Mouse (Mus musculus) ovary, postnatal 10 days (tissue): ENCODE data around the gene Fam19a5.

Experiments
- DNase-seq: peaks from one replicate; pipeline ENCODE4 v3.0.0; 2022; ENCODE audit warnings: low spot score

Fam19a5 gene

DNA sequence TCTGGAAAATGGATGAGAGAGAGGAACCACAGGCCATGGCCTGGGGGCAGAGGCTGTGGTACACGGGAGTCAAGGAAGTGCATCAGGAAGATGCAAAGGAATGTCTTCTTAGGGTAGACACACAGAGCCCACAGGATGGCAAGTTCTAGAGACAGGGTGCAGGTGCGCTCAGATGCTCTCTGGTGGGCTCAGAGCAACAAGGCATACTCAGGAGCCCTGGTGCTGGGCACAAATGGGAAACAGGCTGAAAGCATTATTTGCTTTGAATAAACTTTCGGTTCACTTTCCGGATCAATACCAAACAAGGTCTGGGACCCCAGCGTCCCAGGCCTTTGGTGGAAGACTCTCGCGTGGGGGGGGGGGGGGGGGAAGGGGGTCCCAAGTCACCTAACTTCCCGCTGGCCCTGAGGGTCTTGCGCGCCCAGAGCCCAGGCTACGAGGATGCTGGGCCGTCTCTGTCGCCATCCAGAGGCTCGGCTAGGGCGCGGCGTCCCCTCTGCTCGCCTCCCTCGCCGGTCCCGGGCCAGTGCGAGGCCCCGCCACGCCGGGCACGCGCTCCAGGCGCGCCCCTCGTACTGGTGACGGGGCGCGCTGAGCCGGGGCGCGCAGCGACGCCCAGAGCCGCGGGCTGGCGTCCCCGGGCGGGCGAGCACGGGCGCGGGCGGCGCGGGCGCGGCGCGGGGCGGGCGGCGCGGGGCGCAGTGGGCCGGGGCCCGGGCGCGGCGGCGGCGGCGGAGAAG lies at the start of gene Fam19a5:
TSS of gene Fam19a5 (plus strand) at position 701 of the 740 bp plus-strand sequence.
- DNase-seq: no peak

DNA sequence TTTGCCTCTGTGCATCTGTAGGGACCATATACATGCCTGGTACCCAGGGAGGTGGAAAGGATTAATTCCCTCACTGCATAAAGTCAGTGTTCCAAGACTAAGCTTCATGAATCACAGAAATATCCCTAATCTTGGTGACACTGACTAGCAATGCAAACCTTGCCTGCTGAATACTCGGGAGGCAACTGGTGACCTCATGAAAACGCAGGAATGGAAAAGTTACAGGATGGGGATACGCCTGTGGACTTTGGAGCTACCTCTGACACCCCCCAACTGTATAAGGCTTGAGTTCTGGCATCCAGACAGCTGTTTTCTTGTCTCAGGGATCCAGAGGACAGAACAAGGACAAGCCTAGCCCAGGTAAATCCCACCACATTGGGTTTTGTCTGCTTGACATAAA lies 42.4 kb upstream of the Fam19a5 start:
- no peak for DNase-seq

DNA sequence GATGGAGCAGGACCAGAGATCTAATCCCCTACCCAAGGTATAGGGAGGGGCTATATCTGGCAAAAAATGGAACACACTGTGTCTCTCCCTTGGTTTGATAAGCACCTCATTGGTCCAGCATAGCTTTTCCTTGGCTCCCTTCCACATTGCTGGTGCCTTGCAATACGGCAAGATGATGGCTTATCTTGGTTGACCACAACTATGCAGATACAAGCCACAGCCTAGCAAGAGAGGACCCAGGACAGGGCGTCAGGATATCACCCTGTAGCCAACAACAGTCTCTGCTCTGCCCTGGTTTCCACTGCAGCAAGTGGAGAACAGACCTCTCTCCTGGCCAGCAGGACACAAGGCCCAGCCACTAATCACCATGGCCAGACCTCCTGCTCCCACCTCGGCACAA lies 36.8 kb upstream of the Fam19a5 start:
- no peak for DNase-seq

DNA sequence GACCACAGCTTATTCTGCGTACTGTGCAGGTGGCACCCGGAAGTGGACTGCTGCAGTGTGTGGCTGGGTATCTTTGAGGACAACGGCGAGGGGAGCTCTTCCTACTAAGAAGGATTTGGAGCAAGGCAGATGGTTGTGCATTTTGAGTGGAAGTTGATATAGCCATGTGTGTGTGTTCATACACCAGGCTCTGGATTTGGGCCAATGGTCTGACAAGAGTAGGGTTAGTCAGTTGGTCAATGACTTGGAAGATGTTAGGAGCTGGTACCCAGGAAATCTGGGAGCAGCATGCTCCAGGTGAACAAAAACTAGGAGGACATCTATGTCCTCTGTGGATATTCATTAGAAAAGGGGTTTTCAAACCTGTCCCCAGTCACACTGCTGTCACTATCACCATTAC lies 33.2 kb upstream of the Fam19a5 start:
- no peak for DNase-seq

DNA sequence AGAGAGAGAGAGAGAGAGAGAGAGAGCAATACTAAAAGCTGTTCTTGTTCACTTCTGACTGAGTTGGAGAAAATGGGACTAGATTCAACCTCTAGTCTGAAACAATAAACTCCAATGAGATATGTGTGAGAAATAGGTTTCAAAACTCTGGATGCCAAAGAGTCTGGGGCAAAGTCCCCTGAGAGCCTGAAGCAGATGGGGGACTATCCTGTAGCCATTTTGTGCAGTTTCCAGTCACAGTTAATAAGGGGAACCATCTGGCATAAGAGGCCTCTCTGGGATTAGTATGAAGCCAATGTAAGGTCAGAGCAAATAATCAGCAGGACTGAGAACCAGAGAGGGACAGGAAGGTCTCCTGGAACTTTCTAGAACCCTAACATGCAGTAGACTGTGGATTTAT lies 25.9 kb upstream of the Fam19a5 start:
- no peak for DNase-seq

DNA sequence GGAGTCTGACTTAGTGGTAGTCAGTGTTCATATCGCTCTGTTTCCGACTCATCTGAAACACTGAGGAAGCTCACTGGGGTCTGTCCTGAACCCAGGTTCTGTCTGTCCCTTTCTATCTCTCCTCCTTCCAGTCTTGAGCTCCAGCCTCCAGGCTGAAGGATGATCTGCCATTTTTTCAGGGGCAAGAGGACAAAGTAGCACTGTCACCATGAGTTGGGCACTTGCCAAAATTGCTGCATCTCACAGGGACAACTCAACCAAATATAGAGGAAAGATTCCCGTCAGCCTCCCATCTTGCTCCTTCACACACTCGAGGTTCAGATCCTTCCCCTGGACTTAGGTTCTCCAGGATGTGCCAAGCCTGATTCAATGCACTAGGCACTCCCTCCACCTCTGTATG lies 14.8 kb upstream of the Fam19a5 start:
- no peak for DNase-seq

DNA sequence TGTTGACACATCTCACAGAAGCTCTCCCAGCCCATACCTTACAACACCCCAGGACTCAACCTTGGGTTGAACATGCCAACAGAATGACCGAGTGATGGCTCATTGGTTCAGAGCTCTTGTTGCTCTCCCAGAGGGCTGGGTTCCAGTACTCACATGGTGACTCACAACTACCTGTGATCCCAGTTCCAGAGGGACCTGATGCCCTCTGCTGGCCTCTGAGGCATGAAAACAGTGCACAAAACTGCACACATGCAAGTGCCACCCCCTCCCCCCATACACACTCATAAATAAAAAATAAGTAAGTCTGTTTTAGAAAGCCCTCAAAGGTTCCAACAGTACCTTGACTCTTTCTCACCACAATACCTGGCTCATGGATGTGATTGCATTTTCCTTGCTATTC lies 2.4 kb upstream of the Fam19a5 start:
- DNase-seq: no peak

DNA sequence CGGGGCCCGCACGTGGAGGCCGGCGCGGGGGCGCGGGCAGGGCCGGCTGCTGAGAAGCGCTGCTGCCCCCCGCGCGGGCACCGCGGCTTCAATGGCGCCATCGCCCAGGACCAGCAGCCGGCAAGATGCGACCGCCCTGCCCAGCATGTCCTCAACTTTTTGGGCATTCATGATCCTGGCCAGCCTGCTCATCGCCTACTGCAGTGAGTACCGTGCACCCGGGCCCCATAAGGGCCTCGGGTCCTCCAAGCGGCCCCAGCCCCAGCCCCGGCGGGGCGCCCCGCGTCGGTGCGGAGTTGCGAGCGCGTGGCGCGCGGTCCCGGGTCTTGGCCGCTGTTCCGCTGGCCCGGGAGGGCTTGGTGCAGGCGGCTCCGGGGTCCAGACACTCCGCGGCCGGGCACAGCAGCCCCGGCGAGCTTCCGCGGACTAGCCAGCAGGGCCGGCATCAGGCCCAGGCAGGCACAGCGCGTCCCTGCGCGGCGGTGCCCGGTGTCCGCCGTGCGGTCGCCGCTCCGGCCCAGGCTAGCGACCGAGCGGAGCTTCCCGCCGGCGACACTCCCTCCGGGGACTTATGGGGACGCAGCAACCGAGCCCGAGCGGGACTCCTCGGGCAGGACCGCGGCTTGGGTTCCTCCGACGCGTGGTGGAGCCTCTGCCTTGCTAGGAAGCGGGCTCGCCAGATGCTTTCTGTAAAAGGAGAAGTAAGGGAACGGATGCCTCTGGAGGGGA lies 466 bp downstream of the Fam19a5 start:
- peak; percentile 25 for DNase-seq

DNA sequence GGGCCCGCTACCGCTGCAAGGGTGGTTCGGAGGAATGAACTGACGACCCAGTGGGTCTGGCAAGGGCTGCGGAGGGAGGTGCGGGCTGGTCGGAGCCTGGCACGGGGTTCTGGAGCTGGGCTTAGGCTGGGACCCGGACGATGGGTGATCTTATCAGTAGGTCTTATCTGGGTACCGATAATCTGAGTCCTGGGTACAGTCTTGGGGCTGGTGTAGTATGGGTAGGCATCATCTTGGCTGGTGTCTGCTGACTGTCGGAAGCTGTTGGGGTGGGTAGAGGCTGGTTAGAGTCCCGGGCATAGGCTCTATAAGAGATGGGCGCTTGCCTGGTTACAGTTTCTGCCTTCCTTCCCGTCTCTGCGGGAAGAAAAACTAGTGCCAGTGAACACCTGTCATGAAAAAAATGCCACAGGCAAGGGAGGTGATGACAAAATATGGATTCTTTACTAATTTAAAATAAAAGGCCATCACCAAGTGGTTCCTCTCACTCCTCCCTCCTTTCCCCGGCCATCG lies 1.1 kb downstream of the Fam19a5 start:
- no peak for DNase-seq

DNA sequence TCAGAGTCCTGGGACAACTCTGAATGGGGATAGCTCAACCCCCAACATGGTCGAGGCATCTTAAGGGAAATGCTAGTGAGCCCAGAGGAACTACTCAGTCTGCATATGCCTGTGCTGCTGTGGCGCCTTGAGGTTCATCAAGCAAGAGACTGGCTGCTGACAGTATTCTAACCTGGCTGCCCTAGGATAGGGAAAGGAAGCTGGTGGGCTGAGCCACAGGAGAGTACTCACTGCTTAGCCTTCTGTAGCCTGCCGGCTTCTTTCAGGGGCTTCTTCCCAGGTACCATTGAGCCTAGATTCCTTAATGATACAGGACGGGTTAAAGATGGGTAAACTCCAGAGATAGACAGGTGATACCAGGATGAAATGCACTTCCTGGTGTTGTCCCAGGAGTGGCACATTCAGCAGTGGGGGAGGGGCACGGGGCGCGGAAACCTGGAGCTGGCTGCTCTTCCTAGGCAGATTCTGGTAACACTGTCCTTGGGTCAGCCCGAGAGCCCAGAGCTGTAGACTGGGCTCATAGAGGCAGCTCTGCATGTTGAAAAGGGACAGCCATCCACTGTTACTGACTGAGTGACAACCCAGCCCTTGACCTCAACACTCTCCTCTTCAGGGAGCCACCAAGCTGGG lies 1.7 kb downstream of the Fam19a5 start:
- no peak for DNase-seq

DNA sequence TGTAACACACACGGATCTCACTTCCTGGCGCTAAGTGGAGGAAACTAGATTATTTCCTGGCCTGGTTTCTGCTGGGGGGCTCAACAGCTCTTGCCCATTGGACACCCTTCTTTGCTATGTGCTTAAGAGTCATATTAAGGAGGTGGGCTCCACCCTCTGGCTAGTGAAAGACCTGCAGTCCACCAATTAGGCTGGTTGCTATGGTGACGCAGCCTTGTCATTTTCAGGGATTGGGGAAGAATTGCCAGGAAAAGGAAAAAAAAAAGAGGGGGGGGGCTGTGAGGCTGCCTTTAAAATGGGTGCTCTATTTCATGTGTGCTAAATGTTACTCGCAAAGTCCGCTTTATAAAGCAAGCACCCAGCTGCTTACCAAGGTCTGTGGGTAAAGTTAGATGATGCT lies 2.9 kb downstream of the Fam19a5 start:
- DNase-seq: no peak

DNA sequence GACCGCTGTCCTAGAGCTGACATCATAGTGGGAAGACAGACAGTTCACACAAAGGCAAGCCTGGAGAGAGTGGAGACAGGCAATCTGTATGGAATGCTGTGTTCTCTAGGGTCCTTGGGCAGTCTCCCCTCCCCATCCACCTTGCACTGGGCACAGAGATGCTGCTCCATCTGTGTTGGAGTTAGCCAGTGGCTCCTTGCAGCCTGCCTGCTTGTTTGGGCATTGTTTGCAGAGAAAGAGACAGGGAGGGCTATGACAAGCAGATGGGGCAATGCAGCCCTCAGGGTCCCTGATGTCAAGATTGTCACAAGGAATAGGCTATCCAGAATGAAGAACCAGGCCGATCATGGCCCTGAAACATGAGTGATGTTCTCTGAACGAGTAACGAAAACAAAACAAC lies 5.6 kb downstream of the Fam19a5 start:
- DNase-seq: no peak

DNA sequence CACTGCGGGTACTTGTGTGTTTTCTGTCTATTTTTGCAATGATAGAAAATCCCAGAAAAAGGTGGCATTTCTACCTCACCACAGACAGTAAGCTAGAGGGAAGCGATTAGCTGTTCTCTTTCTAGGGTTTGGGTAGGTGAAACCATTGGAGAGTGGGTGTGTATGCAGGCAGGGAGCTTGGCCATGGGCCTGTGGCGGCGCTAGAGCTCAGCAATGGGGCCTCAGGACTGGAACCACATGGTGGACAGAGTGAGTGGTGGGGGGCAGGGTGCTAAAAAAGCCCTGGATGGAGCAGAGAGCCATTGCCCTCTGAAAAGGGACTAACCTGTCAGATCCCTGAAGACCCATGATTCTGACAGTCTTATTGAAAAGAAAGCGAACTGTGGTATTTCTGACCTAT lies 6.7 kb downstream of the Fam19a5 start:
- DNase-seq: no peak

DNA sequence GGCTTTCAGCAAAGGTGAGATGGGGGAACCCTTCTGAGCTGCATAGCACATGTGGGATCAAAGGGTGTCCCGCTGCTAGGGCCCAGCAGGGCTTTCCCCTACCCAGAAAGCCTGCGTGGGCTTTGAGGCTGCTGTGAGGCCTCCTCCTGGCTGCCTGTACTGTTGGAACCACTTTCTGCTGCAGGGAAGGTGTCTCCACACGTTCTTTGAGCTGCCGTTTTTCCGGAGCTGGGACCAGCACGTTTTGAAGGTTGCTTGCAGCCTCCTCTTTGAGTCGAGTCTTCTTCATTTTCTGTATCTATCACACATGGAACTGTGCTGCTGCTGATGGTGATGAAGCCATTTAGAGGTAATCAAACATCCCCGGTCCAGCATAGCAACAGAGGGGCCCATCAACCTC lies 7.5 kb downstream of the Fam19a5 start:
- no peak for DNase-seq

DNA sequence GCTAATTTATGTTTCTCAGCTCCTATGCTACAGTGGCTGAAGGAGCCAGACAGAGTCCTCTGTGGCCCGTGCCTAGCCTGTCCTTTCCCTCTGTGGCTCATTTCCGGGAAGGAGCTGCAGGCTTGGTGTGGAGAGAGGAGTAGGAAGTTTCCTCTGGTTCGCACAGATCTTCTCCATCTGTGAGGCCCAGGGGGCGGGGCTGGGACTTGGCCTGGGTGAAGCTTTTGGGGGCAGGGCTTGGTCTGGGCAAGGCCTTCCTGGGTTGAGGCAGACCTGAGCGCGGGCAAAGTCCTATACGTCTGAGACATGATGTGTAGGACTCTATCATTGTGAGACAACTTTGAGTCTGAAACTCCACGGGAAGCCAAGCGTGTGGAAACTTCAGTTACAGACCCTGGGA lies 11.7 kb downstream of the Fam19a5 start:
- no peak for DNase-seq

DNA sequence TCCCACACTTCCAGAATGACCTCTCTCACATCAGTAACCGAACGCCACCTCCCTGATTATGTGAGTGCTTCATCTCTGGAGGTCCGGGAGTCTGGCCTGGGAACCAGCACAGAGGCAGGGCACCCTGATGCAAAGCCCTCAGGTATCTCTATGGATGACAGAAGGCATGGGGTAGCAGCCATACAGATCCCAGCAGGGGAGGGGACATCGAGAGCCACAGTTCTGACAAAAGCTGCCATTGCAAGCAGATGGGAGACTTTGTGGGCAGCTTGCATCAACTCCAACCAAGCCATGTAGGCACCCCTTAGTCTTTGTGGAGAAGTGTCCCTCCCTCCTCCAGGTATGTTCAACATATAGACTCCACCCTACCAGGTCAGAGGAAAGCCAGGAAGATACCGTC lies 20.2 kb downstream of the Fam19a5 start:
- no peak for DNase-seq

DNA sequence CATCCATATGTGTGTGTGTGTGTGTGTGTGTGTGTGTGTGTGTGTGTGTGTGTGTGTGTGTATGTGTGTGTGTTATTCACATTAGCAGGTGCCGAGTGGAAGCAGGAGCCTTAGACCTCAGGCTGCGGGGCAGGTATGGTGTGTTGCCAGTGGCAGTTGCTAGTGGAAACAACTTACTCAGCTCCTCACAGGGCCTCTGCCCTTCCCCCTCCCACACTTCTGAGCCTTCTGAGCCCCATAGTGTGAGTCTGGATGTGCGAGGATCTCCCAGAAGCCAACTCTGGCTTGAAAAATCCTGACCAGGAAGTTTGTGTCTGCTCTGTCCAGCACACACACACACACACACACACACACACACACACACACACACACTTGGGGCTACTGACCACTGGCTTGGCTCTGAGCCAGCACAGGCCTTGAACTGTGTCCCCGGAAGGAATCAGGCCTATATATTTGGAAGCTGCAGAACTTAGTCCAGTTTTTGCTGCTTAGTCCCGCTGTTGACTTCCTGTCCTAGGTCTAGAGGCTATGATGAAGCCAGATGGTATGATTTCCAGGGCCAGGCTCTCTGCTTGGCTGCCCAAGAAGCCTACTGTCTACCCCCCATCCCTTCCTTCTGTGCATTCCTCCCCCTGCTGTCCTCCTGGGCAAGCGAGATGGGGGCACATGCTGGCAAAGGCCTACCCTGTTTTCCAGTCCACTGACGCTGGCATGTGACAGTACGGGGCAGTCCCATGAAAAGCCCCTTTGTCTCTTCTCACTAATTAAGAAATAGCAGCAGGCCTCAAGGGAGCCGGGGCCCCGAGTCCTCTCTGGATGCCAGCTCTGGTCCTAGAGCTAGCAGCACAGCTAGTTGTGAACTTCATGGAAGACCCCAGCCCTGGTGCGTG lies 22.2 kb downstream of the Fam19a5 start:
- DNase-seq: no peak

DNA sequence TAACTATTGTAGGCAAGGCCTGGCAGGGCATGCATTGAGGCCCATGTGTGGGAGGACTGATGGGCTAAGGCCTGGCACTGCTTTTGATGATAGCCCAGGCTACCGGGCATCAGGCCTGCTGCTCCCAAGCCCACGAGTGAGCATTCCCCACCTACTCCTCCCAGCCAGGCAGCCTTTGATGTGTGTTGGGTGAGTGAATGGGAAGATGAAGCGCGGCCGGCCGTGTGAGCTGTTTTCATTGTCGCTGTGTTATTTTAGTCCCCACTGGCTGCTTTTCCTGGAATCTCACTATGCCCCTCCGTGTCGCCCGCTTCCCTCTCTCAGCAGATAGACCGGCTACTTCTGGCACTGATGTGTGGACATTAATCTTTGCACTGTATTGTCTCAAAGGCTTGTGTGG lies 26.1 kb downstream of the Fam19a5 start:
- DNase-seq: no peak

DNA sequence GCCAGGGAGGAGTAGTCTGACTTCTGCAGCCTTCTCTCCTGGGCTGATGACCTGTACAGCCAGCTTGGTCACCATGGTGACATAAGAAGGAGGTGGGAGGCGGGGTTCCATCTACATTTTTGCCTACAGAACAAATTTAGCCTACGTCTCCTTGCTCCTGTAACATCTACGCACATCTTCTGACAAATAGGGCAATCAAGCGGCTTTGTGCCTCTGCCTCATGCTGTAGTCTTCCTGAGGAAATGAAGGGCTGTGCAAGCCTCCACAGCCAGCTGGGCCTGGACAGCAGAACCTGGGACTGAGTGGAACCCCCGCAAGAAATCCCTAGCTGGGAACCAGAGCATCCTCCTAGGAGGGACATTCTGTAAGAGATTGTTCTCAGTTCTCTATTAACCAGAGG lies 35.8 kb downstream of the Fam19a5 start:
- DNase-seq: no peak

DNA sequence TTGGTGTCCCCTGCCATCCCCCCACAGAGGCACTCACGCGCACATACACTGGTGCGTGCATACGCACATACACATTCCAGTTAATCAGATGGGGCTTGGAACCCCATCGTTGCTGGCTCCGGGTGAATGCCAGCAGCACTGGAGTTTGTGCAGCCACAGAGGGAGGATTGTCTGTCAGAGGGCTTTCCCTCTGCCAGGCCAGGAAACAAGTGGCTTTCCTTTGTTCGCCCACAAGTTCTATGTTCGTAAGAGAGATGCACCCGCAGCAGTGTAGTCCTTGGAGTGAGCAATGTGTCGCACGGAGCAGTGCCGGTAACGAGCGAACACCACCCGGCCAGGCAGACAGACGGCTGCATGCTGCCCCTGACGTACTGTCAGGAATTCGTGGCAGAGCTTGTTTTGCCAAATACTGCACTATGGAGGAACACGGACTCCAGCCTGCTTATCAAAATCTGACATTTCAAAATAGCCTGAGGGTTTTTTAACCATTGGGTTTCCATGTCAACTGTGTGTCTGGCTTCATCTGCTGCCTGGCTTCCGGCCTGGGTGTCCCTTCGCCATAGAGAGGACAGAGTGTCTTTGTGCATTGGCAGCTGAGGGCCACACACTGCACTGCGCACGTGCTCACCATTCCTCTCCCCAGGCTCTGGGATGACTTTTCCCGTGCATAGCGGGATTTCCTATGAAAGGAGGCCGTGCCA lies 40.0 kb downstream of the Fam19a5 start:
- DNase-seq: no peak

DNA sequence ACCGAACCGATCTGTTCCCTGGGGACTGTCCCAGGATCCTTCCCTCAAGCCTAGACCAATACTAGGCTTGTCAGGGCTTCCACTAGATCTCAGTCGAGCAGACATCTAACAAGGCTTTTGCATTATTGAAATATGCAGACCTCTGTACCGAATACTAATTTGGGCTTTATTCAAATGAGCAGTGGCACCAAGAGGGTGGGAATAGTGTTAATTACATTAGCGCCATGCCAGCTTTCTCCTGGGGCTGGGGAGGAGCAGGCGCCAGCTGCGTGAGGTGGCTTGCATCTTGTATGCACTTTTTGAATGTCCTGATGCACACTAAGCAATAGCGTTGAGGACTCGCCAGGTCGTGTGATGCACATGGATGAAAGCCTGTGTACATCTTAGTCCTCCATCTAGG lies 46.9 kb downstream of the Fam19a5 start:
- no peak for DNase-seq

DNA sequence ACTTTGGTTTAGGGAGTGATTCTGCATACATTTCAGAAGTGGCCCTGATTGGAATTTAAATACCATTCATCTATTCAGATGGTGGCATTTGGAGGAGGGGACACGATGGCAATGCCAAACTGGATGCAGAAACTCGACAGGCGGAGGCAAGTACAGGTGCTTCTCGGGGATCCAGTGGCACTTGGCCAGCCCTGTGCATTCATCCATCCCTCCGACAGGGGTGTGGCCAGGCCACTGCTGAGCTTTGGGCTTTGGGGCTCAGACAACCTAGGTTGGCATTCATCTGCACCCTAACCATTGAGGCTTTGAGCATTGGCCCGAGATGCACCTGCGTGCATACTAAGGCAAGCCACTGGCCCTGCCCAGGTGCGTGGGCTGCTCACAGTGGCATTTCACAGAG lies 52.6 kb downstream of the Fam19a5 start:
- DNase-seq: no peak
